Mouse (Mus musculus): Measurements from ENCODE around the gene Olfr1499.

DNA sequence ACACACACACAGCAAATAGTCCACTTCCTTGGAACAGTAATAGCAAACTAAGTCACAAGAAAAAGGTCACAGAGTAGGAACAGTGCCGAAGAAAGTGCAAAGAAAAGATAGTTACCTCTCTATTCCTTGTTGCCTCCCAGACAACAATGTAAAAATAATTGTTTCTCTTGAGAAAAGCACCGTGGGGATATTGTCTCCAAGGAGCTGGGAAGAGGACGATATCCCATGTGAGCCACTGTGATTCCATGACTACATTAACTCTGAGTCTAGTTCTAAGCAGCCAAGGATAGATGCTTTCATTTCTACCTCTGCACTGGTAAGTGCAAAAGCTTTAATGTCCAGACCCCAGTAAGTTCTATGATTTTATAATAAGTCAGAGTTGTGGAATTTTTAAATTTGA lies 54.9 kb downstream of the Olfr1499 start, which contains the start of gene Olfr1495:
- TF ChIP-seq MAX (IDR thresholded peaks at IDR 0.05; ENCODE audit: low read length): no peak
- no peak for TF ChIP-seq CTCF (IDR thresholded peaks at IDR 0.05 in 2 of 3, conservative IDR thresholded peaks at IDR 0.05 in 1 of 3; ENCODE audit: control insufficient read depth in 1 of 3, insufficient read depth in 1 of 3, low read depth in 2 of 3, low read length in 3 of 3, poor library complexity in 1 of 3, severe bottlenecking in 1 of 3)
- no peak for TF ChIP-seq POLR2A (IDR thresholded peaks at IDR 0.05; ENCODE audit: control insufficient read depth in 1 of 2, insufficient read depth in 1 of 2, low read depth in 1 of 2, low read length in 2 of 2, poor library complexity in 1 of 2)
- no peak for TF ChIP-seq ELF1 (IDR thresholded peaks at IDR 0.05; ENCODE audit: low read depth, low read length)
- no peak for TF ChIP-seq RCOR1 (IDR thresholded peaks at IDR 0.05; ENCODE audit: low read depth, low read length)
